Mouse (Mus musculus): ENCODE measurements around the gene Ccdc24.
A peak's percentile ranks its signal among the peaks of the same experiment; 100 is the strongest.

- TF ChIP-seq CTCF (IDR thresholded peaks at IDR 0.05; ENCODE audit: low read depth, low read length): no peak
- peak; percentile 91 for TF ChIP-seq TAL1 (conservative IDR thresholded peaks at IDR 0.05; ENCODE audit: low read depth, low read length)
- TF ChIP-seq GATA1 (IDR thresholded peaks at IDR 0.05; ENCODE audit: borderline replicate concordance, low read length): no peak
Measured at GRCm38 (mm10) chr4:117830124-117830551, 42.2 kb downstream of the Ccdc24 start.
